Mouse (Mus musculus): ENCODE results near the gene Lrrc29. TPM values are rescaled to one million over a fixed set of nuclear protein-coding genes. Genes with fewer than 3 reads are reported as not detected.
A peak's percentile ranks its signal among the peaks of the same experiment; 100 is the strongest.

Gene Lrrc29
- polyA plus RNA-seq, 1 experiment from 2014 or later, result 0.83 TPM

DNA sequence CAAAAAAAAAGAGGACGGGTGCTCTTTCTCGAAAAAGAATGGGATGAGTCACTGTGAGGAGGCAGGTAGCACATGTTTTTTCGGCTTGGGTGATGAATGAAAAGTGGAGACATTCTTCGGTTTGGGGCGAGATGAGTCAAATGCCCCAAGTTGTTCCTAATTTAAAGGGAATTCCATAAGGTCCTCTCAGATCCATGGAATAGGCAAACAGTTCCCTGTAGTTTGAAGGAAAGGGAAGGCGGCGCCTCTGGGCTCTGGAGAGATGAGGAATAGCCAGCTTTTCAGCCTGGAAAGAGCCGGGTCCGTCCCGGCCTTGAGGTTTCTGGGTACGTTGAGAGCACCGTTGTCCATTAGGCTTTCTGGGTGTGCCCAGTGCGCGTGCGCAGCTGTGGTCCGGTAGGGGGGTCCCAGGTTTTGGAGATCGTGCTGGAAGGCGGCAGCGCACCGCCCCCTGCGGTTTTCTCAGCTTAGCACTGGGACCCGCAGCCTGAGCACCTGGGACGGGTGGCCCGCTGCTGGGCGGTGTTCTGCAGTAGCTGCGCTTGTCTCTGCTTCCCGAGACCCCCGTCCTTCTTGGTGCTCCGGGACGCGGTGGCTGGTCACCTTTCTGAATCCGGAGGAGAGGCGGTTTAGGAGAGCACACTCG lies 22.5 kb upstream of the Lrrc29 start, which contains the start of gene Slc9a5:
TSS of gene Slc9a5 (plus strand) at position 394 of the 646 bp plus-strand sequence.
- H3K4me1 ChIP-seq (ENCODE audit: control insufficient read depth, insufficient read depth, low read length), result peaks cover 9% of the 10 kb centered on the region
- WGBS, result under 1% methylated on average over 34 of the region's 34 CpGs
- peak; percentile 90 for DNase-seq (ENCODE audit: low spot score)
- peak; percentile 9; the same call in 1 of the 2 replicates for ATAC-seq (replicated peaks; ENCODE audit: insufficient number of reproducible peaks, low FRiP score, low TSS enrichment, low read depth)
- H3K9me3 ChIP-seq (replicated peaks; ENCODE audit: control insufficient read depth, low read length), result no peaks in the 10 kb centered on the region
- H3K4me3 ChIP-seq (ENCODE audit: low read depth, low read length), result peak within 1 kb of the TSS; percentile 70
- H3K27ac ChIP-seq (replicated peaks; ENCODE audit: low read depth, low read length), result peak within 1 kb of the TSS; percentile 56
- no peaks in the 10 kb centered on the region for H3K36me3 ChIP-seq (replicated peaks; ENCODE audit: control insufficient read depth, insufficient read depth, low read depth, low read length)
- H3K4me2 ChIP-seq (ENCODE audit: low read depth, low read length), result peak within 1 kb of the TSS; percentile 98
- no peaks in the 10 kb centered on the region for H3K27me3 ChIP-seq (ENCODE audit: control insufficient read depth, insufficient read depth, low read length)
- peak within 1 kb of the TSS; percentile 77 for H3K9ac ChIP-seq (replicated peaks; ENCODE audit: low read length)

DNA sequence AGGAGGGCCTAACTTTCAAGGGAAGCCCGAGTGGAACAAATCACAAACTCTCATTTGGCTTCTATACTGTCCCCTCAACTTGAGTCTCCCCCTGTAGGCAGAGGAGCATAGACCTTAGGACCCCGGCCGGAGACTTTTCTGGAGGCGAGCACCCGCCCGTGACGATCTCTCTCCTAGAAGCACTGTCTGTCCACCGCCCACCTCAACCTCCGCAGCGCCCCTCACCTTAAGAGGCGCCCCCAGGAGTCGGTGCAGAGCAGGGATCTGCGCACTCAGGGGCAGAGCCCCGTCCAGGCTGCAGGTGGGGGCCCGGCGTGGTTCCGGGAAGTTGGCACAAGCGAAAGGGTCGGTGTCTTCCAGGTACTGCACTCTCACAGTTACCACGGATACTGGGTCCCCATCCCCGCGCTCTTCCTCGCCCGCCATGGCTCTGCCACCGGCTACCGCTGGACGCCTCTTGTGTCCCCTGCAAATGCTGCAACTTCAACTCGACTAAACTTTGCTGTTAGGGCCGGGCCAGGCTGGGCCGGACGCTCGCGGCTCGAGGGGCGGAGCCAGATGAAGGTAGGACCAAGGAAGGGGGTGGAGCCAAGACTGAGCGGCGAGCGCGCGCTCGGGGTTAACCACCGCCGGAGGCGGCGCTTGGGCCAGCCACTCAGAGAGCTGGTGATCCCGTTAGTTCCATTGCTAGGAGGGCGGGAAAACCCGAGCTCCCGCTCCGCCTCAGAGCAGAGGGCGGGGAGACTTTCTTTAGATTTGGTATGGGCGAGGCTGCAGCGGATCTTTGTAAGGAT lies 21.5 kb upstream of the Lrrc29 start, which contains the start of gene Fhod1:
TSS of gene Fhod1 (minus strand) at position 526 of the 794 bp plus-strand sequence.
- peaks cover 9% of the 10 kb centered on the region for H3K4me1 ChIP-seq (ENCODE audit: control insufficient read depth, insufficient read depth, low read length)
- peak within 1 kb of the TSS; percentile 56 for H3K27ac ChIP-seq (replicated peaks; ENCODE audit: low read depth, low read length)
- DNase-seq (ENCODE audit: low spot score) (peak; percentile 98), ATAC-seq (replicated peaks; ENCODE audit: insufficient number of reproducible peaks, low FRiP score, low TSS enrichment, low read depth) (peak; percentile 81)
- H3K27me3 ChIP-seq (ENCODE audit: control insufficient read depth, insufficient read depth, low read length), result no peaks in the 10 kb centered on the region
- WGBS, result under 1% methylated on average over 53 of the region's 53 CpGs
- H3K9ac ChIP-seq (replicated peaks; ENCODE audit: low read length), result peak within 1 kb of the TSS; percentile 77
- H3K9me3 ChIP-seq (replicated peaks; ENCODE audit: control insufficient read depth, low read length), result no peaks in the 10 kb centered on the region
- peak within 1 kb of the TSS; percentile 98 for H3K4me2 ChIP-seq (ENCODE audit: low read depth, low read length)
- H3K4me3 ChIP-seq (ENCODE audit: low read depth, low read length), result peak within 1 kb of the TSS; percentile 70
- H3K36me3 ChIP-seq (replicated peaks; ENCODE audit: control insufficient read depth, insufficient read depth, low read depth, low read length), result no peaks in the 10 kb centered on the region

DNA sequence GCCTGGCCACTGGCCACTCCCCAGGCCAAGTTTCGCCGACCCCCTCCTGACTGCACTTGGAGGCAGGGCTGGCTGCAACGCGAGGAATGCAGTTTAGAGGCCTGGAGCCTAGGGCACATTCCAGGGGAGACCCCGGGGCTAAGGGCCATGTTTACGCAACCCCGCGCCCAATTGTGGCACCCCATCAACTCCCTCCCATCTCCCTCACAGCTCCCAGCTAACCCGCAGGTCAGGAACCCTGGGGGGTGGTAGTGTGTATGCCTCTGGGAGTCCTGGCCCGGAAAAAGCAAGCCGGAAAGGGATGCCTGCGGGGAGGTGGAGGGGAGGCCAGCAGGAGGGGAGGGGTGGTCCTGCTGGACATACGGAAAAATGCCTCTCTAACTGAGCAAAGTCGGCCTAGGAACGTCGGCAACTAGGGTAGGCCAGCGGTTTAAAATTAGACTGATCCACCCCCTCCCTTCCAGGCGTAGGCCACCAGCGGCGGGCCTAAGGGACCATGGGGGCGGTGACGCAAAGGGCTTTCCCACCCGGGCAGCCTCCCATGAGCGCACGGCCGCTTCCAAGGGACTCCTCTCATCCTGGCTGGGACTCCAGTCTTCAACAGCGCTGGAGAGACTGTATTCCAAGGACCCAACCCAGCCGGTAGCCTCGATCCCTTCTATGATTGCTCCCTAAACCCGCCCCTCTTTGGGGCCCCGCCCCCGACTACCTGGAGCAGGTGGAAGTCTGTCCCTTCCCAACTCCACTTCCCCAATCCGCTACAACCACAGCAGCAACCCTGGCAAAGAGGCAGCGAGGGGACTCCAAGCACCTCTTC lies 20.7 kb upstream of the Lrrc29 start:
- under 1% methylated on average over 33 of the region's 34 CpGs for WGBS
- H3K4me1 ChIP-seq (ENCODE audit: control insufficient read depth, insufficient read depth, low read length), result peaks cover 9% of the 10 kb centered on the region

DNA sequence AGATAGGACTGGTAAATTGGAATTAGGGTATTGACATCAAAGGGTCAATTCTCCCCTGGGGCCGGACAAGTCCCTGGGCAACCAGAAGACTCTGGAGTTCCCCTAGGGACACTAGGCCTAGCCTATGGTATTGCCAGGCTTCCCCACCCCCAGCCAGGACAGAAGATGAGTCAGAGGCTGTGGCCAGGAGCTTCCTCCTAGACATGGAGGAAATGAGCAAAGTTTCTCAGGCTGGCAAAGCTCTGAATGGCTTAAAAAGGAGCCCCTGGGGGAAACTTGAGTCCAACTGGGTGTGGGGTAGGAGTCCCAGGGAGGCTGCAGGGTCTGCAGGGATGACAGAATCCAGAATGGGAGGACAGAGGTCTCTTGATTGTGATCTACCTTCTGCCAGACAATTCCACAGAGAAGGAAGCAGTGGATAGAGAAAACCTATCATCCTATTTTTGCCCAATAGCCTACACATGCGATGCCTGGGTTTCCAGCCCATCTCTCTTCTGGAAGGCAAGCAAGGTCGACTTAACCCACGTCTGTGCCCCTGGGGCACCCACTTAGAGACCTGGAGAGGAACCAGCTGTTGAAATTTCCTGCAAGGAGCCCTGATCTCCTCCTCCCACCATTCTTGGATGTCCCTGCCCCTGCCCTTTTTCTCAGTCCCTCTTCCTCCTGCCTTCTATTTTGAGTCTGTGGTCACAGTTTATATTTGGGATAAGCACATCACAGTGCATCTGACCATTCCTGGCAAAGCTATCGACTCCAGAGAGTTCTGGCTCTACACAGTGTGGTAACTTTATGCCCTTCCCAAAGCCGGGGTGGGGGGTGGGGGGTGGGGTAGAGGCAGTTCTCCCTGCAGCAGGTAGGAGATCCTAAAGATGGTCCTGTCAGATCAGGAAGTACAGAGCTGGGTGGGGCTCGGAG lies 19.2 kb upstream of the Lrrc29 start:
- Histone ChIP-seq H3K4me1 (ENCODE audit: control insufficient read depth, insufficient read depth, low read length) (peaks cover 9% of the 10 kb centered on the region), H3K9ac (replicated peaks; ENCODE audit: low read length) (no peak overlapping the region), H3K36me3 (replicated peaks; ENCODE audit: control insufficient read depth, insufficient read depth, low read depth, low read length) (no peaks in the 10 kb centered on the region), H3K4me2 (ENCODE audit: low read depth, low read length) (no peak overlapping the region), H3K4me3 (ENCODE audit: low read depth, low read length) (no peak overlapping the region), H3K27me3 (ENCODE audit: control insufficient read depth, insufficient read depth, low read length) (no peaks in the 10 kb centered on the region), H3K27ac (replicated peaks; ENCODE audit: low read depth, low read length) (no peak overlapping the region), H3K9me3 (replicated peaks; ENCODE audit: control insufficient read depth, low read length) (no peaks in the 10 kb centered on the region)
- 37% methylated on average over 7 of the region's 7 CpGs for WGBS
- DNase-seq (ENCODE audit: low spot score) (no peak), ATAC-seq (replicated peaks; ENCODE audit: insufficient number of reproducible peaks, low FRiP score, low TSS enrichment, low read depth) (no peak)

More for the DNA sequence above, 20.7 kb upstream of the Lrrc29 start:
- DNase-seq (ENCODE audit: low spot score), result peak; percentile 57
- peak overlapping the region; percentile 70 for H3K4me3 ChIP-seq (ENCODE audit: low read depth, low read length)
- H3K27ac ChIP-seq (replicated peaks; ENCODE audit: low read depth, low read length), result peak overlapping the region; percentile 56
- H3K4me2 ChIP-seq (ENCODE audit: low read depth, low read length), result peak overlapping the region; percentile 98
- no peaks in the 10 kb centered on the region for H3K36me3 ChIP-seq (replicated peaks; ENCODE audit: control insufficient read depth, insufficient read depth, low read depth, low read length)
- peak; percentile 11 for ATAC-seq (replicated peaks; ENCODE audit: insufficient number of reproducible peaks, low FRiP score, low TSS enrichment, low read depth)
- H3K27me3 ChIP-seq (ENCODE audit: control insufficient read depth, insufficient read depth, low read length), result no peaks in the 10 kb centered on the region
- H3K9ac ChIP-seq (replicated peaks; ENCODE audit: low read length), result peak overlapping the region; percentile 70
- no peaks in the 10 kb centered on the region for H3K9me3 ChIP-seq (replicated peaks; ENCODE audit: control insufficient read depth, low read length)

DNA sequence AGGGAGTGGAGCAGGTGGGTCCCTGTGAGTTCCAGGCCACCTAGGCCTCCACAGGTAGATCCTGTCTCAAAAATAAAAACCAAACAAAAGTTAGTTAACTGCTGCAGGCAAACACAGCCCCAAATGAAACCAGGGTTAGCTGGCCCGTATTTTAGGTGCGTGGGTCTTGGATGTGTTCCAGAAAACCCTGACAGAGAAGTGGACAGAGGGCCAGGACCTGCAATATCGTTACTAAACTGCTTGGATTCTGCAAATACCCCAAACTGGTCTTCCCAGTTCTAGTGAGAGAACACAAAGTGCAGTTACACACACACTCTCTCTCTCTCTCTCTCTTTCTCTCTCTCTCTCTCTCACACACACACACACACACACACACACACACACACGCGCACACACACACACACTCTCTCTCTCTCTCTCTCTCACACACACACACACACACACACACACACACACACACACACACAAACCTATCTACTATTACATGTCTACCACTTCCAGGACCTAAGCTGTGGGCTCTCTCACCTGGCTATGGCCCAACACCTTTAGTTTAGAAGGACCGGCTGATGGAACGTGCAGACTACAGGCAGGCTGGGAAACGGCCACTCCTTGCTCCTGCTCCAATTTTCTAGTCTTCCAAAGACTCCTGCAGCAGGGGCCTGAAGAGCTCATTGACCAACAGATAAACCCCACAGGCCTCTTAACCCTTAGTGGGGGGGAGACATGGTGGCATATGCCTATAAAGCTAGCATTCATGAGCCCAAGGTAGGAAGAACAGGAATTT lies 17.9 kb upstream of the Lrrc29 start:
- 80% methylated on average over 8 of the region's 8 CpGs for WGBS
- Histone ChIP-seq H3K9ac (replicated peaks; ENCODE audit: low read length) (no peak overlapping the region), H3K4me3 (ENCODE audit: low read depth, low read length) (no peak overlapping the region), H3K27me3 (ENCODE audit: control insufficient read depth, insufficient read depth, low read length) (no peaks in the 10 kb centered on the region), H3K4me2 (ENCODE audit: low read depth, low read length) (no peak overlapping the region), H3K36me3 (replicated peaks; ENCODE audit: control insufficient read depth, insufficient read depth, low read depth, low read length) (no peaks in the 10 kb centered on the region), H3K4me1 (ENCODE audit: control insufficient read depth, insufficient read depth, low read length) (peaks cover 9% of the 10 kb centered on the region), H3K9me3 (replicated peaks; ENCODE audit: control insufficient read depth, low read length) (no peaks in the 10 kb centered on the region), H3K27ac (replicated peaks; ENCODE audit: low read depth, low read length) (no peak overlapping the region)
- no peak for DNase-seq (ENCODE audit: low spot score)
- ATAC-seq (replicated peaks; ENCODE audit: insufficient number of reproducible peaks, low FRiP score, low TSS enrichment, low read depth), result no peak

DNA sequence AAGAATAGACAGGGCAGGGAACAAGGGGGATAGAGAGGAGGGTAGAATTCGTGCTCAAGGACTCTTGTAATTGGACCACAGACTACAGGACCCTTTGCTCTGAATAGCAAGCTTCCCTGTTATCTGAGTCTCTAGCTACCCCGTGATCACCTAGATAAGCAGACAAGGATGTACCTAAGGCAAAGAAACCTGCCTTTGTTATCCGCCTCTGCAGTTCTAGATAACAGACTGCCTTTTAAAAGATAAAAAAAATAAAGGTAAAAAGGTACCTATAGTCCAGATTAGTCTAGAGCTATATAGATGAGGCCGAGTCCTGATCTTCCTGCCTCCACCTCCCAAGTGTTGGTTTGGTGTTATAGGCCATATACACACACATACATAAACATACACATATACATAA lies 16.7 kb upstream of the Lrrc29 start:
- DNase-seq (ENCODE audit: low spot score) (no peak), ATAC-seq (replicated peaks; ENCODE audit: insufficient number of reproducible peaks, low FRiP score, low TSS enrichment, low read depth) (no peak)
- peaks cover 9% of the 10 kb centered on the region for H3K4me1 ChIP-seq (ENCODE audit: control insufficient read depth, insufficient read depth, low read length)
- WGBS, result 77% methylated on average over 4 of the region's 4 CpGs
- H3K4me2 ChIP-seq (ENCODE audit: low read depth, low read length), result no peak overlapping the region
- H3K9ac ChIP-seq (replicated peaks; ENCODE audit: low read length), result no peak overlapping the region
- H3K9me3 ChIP-seq (replicated peaks; ENCODE audit: control insufficient read depth, low read length), result no peaks in the 10 kb centered on the region
- no peak overlapping the region for H3K27ac ChIP-seq (replicated peaks; ENCODE audit: low read depth, low read length)
- H3K27me3 ChIP-seq (ENCODE audit: control insufficient read depth, insufficient read depth, low read length), result no peaks in the 10 kb centered on the region
- H3K4me3 ChIP-seq (ENCODE audit: low read depth, low read length), result no peak overlapping the region
- no peaks in the 10 kb centered on the region for H3K36me3 ChIP-seq (replicated peaks; ENCODE audit: control insufficient read depth, insufficient read depth, low read depth, low read length)

Measured in embryonic facial prominence, embryonic 11.5 days (tissue).